Mouse (Mus musculus) natural killer cell, adult 2 months (primary cell): ENCODE measurements around the gene Jarid2.

Experiments used
- DNase-seq, 2 experiments: peaks; one replicate each; pipeline ENCODE4 v3.0.0; 2022; ENCODE audit warnings: low spot score in 2 of 2

Gene Jarid2

GRCm38 (mm10) chr13:44913560-44913959, 184.3 kb downstream of the Jarid2 start:
- DNase-seq, result no peak

- no peak for DNase-seq
Measured at GRCm38 (mm10) chr13:44915382-44915781, 186.1 kb downstream of the Jarid2 start.

GRCm38 (mm10) chr13:44915945-44916344, 186.7 kb downstream of the Jarid2 start:
- DNase-seq, result no peak

GRCm38 (mm10) chr13:44917202-44917601, 187.9 kb downstream of the Jarid2 start:
- DNase-seq, result no peak

GRCm38 (mm10) chr13:44918269-44918668, 189.0 kb downstream of the Jarid2 start:
- DNase-seq, result no peak

- DNase-seq, result no peak
Measured at GRCm38 (mm10) chr13:44921095-44921494, 191.8 kb downstream of the Jarid2 start.

- no peak for DNase-seq
Measured at GRCm38 (mm10) chr13:44921721-44922120, 192.4 kb downstream of the Jarid2 start.

GRCm38 (mm10) chr13:44924042-44924441, 194.8 kb downstream of the Jarid2 start:
- no peak for DNase-seq

- no peak for DNase-seq
Measured at GRCm38 (mm10) chr13:44925173-44925572, 195.9 kb downstream of the Jarid2 start.

GRCm38 (mm10) chr13:44926311-44926710, 197.0 kb downstream of the Jarid2 start:
- DNase-seq, result no peak

- DNase-seq, result no peak
Measured at GRCm38 (mm10) chr13:44932307-44933264, 203.3 kb downstream of the Jarid2 start.

GRCm38 (mm10) chr13:44933575-44933974, 204.3 kb downstream of the Jarid2 start:
- DNase-seq, result no peak

- DNase-seq, result no peak
Measured at GRCm38 (mm10) chr13:44937681-44938080, 208.4 kb downstream of the Jarid2 start.

GRCm38 (mm10) chr13:44939326-44940035, 210.2 kb downstream of the Jarid2 start:
- no peak for DNase-seq

- no peak for DNase-seq
Measured at GRCm38 (mm10) chr13:44943618-44944017, 214.3 kb downstream of the Jarid2 start.

GRCm38 (mm10) chr13:44946880-44947635, 217.8 kb downstream of the Jarid2 start:
- no peak for DNase-seq

- no peak for DNase-seq
Measured at GRCm38 (mm10) chr13:44948320-44949250, 219.3 kb downstream of the Jarid2 start.

GRCm38 (mm10) chr13:44952393-44953086, 223.3 kb downstream of the Jarid2 start:
- no peak for DNase-seq

- DNase-seq, result no peak
Measured at GRCm38 (mm10) chr13:44953546-44954231, 224.4 kb downstream of the Jarid2 start.

GRCm38 (mm10) chr13:44954232-44954568, 224.9 kb downstream of the Jarid2 start:
- no peak for DNase-seq
